Mouse (Mus musculus) urinary bladder, postnatal 25 days (tissue): ENCODE results near the gene Eif4e1b.

Experiments
- DNase-seq: peaks from one replicate; pipeline ENCODE4 v3.0.0; 2022; ENCODE audit warnings: low spot score

The Eif4e1b gene

GRCm38 (mm10) chr13:54783698-54784097 lies at the start of gene Eif4e1b:
Gene Eif4e1b, plus strand, starts transcription at chr13:54783998.
- DNase-seq, result no peak

GRCm38 (mm10) chr13:54736931-54737330 lies 46.9 kb upstream of the Eif4e1b start:
- no peak for DNase-seq

GRCm38 (mm10) chr13:54737488-54738212 lies 46.1 kb upstream of the Eif4e1b start:
- peak; percentile 11 for DNase-seq

GRCm38 (mm10) chr13:54738213-54738601 lies 45.6 kb upstream of the Eif4e1b start:
- DNase-seq, result no peak

GRCm38 (mm10) chr13:54746110-54746509 lies 37.7 kb upstream of the Eif4e1b start:
- DNase-seq, result no peak

- DNase-seq, result no peak
Observed at GRCm38 (mm10) chr13:54746896-54747295, 36.9 kb upstream of the Eif4e1b start.

- DNase-seq, result no peak
Observed at GRCm38 (mm10) chr13:54748190-54748589, 35.6 kb upstream of the Eif4e1b start.

- no peak for DNase-seq
Observed at GRCm38 (mm10) chr13:54748721-54749060, 35.1 kb upstream of the Eif4e1b start.

GRCm38 (mm10) chr13:54749061-54749863 lies 34.5 kb upstream of the Eif4e1b start:
- peak; percentile 17 for DNase-seq

GRCm38 (mm10) chr13:54749864-54750411 lies 33.9 kb upstream of the Eif4e1b start, which contains the start of gene Gprin1:
Gene Gprin1, minus strand, starts transcription at chr13:54749874.
- DNase-seq, result no peak

GRCm38 (mm10) chr13:54750699-54751098 lies 33.1 kb upstream of the Eif4e1b start:
- peak; percentile 41 for DNase-seq

GRCm38 (mm10) chr13:54752656-54753055 lies 31.1 kb upstream of the Eif4e1b start:
- DNase-seq, result no peak

- no peak for DNase-seq
Observed at GRCm38 (mm10) chr13:54753733-54754132, 30.1 kb upstream of the Eif4e1b start.

GRCm38 (mm10) chr13:54754169-54755080 lies 29.4 kb upstream of the Eif4e1b start:
- no peak for DNase-seq

GRCm38 (mm10) chr13:54755201-54755830 lies 28.5 kb upstream of the Eif4e1b start:
- no peak for DNase-seq

- DNase-seq, result no peak
Observed at GRCm38 (mm10) chr13:54756156-54756712, 27.6 kb upstream of the Eif4e1b start.

GRCm38 (mm10) chr13:54757093-54757830 lies 26.5 kb upstream of the Eif4e1b start:
- no peak for DNase-seq

- peak; percentile 56 for DNase-seq
Observed at GRCm38 (mm10) chr13:54758045-54758755, 25.6 kb upstream of the Eif4e1b start.

GRCm38 (mm10) chr13:54758756-54759470 lies 24.9 kb upstream of the Eif4e1b start:
- no peak for DNase-seq
